Mouse (Mus musculus) retina, postnatal 7 days (tissue): ENCODE results near the gene Fdx1.
A peak's percentile ranks its signal among the peaks of the same experiment; 100 is the strongest.

ENCODE experiments used
- DNase-seq: peaks from one replicate; pipeline ENCODE4 v3.0.0-alpha.2; 2012; ENCODE audit warnings: low read depth, low spot score

Fdx1 gene

DNA sequence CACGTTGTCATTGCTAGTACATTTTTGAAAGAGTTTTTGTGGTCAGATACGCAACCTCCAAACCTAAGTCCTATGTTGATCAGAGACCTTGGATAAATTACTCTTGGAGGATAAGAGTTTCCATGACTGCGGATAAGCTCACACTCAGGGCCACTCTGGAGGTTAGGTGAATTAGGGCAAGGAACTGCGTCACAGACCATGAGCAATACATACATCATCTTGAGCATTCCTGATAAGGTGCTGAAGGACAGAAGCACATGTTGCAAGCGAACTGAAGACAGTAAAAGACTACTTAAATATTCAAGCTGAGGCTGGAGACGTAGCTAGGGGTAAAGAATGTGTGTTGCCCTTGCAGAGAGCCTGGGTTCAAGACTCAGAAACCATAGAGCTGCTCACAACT is 754 bp upstream of the Fdx1 start:
- DNase-seq, result no peak

GRCm38 (mm10) chr9:51961190-51961909 is 2.0 kb downstream of the Fdx1 start:
- no peak for DNase-seq

DNA sequence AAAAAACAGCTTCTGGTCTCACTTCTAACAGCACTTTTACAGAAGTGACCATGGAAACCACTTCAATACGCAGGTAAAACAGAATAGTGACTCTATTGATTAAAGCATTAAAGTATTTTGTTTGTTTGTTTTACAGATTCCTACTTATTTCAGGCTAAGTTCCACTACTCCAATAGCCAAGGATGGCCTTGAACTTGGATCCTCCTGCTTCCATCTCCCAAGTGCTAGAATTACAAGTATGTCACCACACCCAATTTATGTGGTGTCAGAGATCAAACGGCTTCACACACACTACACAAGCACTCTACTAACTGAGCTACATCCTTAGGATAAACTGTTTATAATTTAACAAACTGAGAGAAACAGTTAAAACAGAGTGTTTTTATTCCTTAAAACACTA is 3.0 kb downstream of the Fdx1 start:
- no peak for DNase-seq

DNA sequence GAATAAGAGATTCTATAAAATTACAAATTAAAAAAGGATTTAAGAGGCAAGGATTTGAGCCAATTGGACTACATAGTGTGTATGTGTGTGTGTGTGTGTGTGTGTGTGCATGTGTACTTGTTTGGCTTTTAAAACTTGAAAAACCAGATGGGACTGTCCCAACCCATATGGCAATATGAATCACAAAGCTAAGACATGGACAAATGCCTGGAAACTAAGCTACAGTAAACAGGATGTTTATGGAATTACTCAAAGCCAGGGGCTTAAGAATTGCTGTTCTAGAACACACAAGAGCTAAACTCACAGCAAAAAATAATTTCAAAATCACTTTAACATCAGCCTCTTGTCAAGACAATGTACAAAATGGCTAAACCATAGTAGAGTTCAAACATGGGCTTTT is 4.4 kb downstream of the Fdx1 start:
- DNase-seq, result no peak

DNA sequence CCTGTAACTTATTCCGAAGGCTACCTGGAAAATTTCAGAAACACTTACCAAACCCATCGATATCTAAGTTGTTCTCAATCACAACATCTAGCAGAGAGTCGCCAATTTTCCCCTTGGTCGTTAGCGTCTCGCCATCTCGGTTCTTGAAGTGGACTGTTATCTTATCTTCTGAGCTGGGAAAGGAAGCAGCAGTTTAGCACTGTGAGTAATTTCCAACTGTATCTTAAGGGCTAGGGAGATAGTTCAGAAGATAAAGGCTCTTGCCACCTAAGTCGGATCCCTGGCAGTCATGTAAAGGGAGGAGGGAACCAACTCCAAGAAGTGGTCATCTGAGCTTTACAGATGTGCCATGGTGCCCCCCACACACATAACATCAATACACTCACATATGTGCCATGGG is 6.3 kb downstream of the Fdx1 start:
- DNase-seq, result no peak

DNA sequence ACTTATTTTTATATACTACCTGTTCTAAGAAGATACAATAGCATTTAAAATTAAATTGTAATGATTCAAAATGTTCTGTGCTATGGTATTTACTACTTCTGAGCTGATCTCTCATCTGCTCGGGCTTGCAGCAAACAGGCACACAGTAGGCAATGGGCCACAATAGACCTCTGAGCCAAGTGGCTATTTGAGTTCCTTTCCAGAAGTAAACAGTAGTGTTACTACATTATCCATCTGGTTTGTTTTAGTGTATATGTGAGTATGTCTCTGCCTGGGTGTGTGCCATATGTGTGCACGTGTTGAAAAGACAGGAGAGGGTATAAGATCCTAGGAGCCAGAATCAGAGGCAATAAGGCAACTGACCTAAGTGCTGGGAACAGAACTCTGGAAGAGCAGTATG is 6.9 kb downstream of the Fdx1 start:
- no peak for DNase-seq

DNA sequence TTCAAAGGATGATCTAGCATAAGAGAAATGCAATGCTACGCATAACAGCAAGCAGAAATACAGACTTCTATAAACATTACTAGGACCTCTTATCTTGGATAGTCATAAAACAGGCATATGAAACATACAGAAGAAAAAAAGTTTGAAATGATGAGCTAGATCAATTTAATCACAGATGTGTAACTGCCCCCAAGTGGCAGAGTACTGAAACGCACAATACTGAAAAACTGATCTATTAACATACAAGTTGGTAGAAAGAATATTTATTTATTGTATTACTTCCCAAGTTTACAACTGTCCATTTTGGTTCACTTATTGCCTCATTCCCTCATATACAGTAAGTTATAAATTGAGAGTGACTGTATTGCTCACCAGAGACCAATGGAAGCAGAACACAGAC is 12.0 kb downstream of the Fdx1 start:
- no peak for DNase-seq

GRCm38 (mm10) chr9:51950667-51951066 is 12.7 kb downstream of the Fdx1 start:
- DNase-seq, result no peak

DNA sequence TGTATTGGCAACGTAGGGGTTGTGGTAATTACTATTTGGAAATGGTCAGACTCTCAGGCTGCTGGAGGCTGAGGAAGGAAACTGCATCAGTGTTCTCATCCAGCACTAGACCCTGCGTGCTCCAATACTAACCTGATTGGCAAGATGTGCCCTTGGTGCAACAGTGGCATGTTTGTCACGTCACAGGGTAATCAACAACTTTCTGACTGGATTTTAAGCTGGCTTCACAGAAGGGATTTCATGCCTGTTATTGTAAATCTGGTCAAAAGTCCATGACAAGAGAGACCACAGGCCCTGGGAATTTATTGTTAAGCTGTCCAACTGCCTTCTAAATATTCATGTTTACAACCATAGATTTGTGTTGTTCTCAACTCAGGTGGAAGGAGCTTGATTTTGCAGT is 13.1 kb downstream of the Fdx1 start:
- no peak for DNase-seq

DNA sequence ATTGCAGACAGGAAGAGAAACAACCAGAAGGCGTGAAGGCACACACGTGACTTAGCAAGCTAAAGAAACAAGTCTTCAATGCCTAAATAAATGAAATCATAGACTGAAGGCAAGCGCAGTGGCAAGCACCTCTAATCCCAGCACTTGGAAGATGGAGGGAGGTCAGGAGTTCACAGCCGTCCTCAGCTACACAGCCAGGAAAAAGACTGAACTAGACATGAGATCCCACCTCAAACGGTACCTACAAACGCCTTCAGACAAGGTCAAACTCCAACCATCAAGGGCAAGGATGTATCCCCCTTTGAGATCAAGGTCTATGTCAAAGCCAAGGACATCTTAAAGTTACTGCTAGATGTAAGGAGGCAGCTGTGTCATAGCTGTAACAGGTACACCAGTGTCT is 19.4 kb downstream of the Fdx1 start:
- DNase-seq, result no peak

DNA sequence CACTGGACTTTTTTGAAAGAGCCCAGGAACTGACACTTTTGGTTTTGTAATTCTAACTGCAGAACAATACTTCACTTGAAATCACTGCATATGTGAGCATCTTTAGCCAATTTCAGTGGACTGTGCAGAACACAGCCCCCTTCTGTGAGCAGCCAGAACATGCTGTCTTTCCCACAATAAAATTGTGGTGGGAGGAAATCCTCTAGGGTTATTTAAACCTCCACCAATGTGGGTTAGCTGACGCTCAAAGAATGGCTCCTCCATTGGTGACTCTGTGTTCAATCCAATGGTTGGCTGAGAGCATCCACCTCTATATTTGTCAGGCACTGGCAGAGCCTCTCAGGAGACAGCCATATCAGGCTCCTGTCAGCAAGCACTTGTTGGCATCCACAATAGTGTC is 28.7 kb downstream of the Fdx1 start:
- DNase-seq, result no peak

GRCm38 (mm10) chr9:51931997-51932396 is 31.4 kb downstream of the Fdx1 start:
- DNase-seq, result no peak

- DNase-seq, result no peak
These were observed 32.2 kb downstream of the Fdx1 start for GRCm38 (mm10) chr9:51931054-51931690.

GRCm38 (mm10) chr9:51929972-51930371 is 33.4 kb downstream of the Fdx1 start:
- no peak for DNase-seq

DNA sequence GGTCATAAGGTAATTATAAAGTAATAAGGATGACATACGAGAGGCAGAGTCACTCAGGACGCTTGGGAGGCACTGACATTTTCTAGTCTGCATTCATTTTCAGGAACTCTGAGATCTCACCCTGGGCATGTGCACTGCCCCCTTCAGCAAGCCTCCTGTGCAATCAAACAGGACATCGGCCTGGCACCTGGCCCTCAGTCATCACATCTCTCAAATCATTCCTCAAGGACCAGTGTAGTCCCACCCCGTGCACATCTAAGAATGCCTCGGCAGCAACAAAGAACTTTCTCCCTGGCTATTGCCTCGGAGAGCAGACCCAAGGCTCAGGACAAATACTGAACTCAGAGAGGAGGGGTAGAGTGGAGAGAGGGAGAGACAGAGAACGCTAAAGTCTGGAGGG is 34.7 kb downstream of the Fdx1 start:
- DNase-seq, result no peak

- DNase-seq, result no peak
These were observed 35.2 kb downstream of the Fdx1 start for GRCm38 (mm10) chr9:51928116-51928515.

DNA sequence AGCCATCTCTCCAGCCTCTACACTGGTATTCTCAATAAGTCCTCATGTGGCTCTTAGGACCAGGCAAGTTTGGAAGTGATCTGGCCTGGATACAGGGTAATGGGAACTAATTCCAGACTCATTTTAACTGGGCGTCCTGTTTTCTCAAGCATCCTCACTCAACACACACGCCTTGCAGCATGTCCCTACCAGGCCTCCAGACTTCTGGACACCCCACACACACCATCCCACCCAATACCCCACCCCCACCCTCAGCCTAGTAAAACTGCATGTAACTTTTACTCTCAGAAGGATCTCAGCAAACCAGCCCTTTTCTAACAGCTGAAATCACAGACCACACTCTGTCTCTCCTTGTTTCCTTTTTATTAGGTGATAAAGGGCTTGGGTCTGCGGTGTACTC is 35.7 kb downstream of the Fdx1 start:
- no peak for DNase-seq

- no peak for DNase-seq
These were observed 36.7 kb downstream of the Fdx1 start for GRCm38 (mm10) chr9:51926629-51927028.

DNA sequence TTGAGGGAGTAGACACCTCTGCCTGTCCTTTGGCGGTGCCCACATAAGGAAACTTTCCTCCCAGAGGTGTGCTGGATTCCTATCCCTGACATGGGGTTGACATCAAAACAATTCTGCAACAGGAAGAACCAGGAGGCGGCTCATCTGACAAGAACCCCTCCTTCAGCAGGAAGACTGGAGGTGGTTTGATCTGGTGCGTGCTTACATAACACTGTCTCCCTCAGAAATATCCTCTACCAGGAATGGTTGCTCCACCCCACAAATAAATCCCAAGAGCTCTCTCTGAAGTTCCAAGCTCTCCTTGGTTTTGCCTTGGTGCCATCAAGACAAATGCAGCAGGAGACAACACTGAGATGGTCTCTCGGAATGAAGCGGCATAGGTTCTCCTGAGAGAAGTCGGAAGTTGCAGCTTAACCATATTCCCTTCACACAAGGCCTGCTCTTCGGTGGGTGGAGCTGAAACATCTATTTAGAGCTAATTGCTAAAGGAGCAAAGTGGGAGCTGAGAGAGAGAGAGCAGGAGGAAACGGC is 38.7 kb downstream of the Fdx1 start:
- DNase-seq, result no peak

- DNase-seq, result no peak
These were observed 40.6 kb downstream of the Fdx1 start for GRCm38 (mm10) chr9:51922756-51923155.

DNA sequence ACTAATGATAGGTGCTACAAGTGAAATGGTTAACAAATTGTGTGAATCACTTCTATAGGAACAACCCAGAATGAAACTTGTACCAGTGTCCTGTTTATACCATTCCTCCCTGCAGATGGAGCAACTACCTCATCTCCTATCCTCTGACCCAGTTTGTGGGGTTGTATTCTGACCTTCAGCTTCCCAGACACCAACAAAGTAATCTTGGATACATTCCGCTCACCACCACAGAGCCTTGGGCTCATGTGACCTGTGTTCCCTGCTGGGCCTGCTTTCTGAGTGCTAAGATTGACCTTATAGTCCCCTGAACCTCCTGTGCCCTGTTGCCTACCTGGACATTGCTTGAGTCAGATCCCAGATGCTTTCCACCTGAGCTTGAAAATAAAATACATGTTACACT is 47.8 kb downstream of the Fdx1 start:
- DNase-seq, result no peak

DNA sequence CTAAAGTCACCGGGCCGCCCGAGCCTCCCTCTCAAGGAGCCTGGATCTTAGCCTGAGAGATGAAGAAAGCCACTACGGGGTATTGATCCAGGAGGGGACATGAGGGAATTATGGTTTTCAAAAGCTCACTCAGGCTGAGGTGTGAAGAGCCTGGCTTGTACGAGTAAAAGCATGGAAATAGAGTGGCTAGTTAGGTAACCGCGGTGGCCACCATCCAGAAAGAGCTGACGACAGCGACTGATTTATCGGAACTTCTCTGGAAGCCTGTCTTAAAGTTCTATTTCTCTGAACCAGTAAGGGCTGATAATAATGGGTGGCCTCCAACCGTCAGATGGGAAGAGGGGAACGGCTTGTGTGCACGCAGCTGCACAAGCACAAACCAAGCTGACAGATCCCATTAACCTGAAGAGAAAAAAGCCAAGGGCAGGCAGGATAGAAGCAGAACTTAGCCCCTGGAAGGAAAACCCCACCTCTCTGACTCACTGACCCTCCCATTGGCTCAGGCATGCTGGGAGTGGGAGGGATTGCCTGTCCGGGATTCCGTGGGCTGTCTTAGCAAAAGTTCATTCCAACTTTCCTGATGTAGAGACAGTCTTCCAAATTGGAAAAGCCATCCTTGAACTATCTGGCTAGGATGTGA is 48.8 kb downstream of the Fdx1 start:
- DNase-seq, result no peak

- peak; percentile 57 for DNase-seq
These were observed 54.5 kb downstream of the Fdx1 start for GRCm38 (mm10) chr9:51908838-51909237.
